Mouse (Mus musculus) embryonic facial prominence, embryonic 14.5 days (tissue): ENCODE data around the gene Wdr74. TPM values are rescaled to one million over a fixed set of nuclear protein-coding genes. Genes with fewer than 3 reads are reported as not detected.

Experiments
- ATAC-seq: fragments of 200-750 bp; cut with Nextera tagmentation; 2 replicates; pipeline ENCODE4 v1.8.0; 2017; ENCODE audit warnings: low read depth, moderate number of reproducible peaks, moderate TSS enrichment
- DNase-seq: peaks from one replicate; pipeline ENCODE4 v3.0.0-alpha.2; 2015; ENCODE audit warnings: low spot score
- H3K27ac ChIP-seq: fragments of 300-500 bp; sonication (generic); replicated peaks from 2 replicates; pipeline ENCODE4 v1.5.1; 2014; ENCODE audit warnings: low read depth, mild to moderate bottlenecking, low read length, moderate library complexity
- H3K27me3 ChIP-seq: fragments of 300-500 bp; sonication (generic); replicated peaks from 2 replicates; pipeline ENCODE4 v1.6.1; 2014; ENCODE audit warnings: low read length; ENCODE audit not compliant: control insufficient read depth, insufficient read depth
- H3K36me3 ChIP-seq: fragments of 300-500 bp; sonication (generic); 2 replicates; pipeline ENCODE4 v1.6.1; 2014; ENCODE audit warnings: low read length, mixed read lengths; ENCODE audit not compliant: control insufficient read depth, insufficient read depth
- H3K4me1 ChIP-seq: fragments of 300-500 bp; sonication (generic); 2 replicates; pipeline ENCODE4 v1.6.1; 2014; ENCODE audit warnings: antibody characterized with exemption, low read length; ENCODE audit not compliant: control insufficient read depth, insufficient read depth
- H3K4me2 ChIP-seq: fragments of 300-500 bp; sonication (generic); 2 replicates; pipeline ENCODE4 v1.6.1; 2014; ENCODE audit warnings: low read depth, mild to moderate bottlenecking, low read length, moderate library complexity, mixed read lengths
- H3K4me3 ChIP-seq: fragments of 300-500 bp; sonication (generic); 2 replicates; pipeline ENCODE4 v1.5.1; 2014; ENCODE audit warnings: low read depth, mild to moderate bottlenecking, low read length
- H3K9ac ChIP-seq: fragments of 300-500 bp; sonication (generic); 2 replicates; pipeline ENCODE4 v1.6.1; 2014; ENCODE audit warnings: low read depth, mild to moderate bottlenecking, low read length, moderate library complexity, mixed read lengths
- H3K9me3 ChIP-seq: fragments of 300-500 bp; sonication (generic); 2 replicates; pipeline ENCODE4 v1.6.1; 2016; ENCODE audit warnings: low read length; ENCODE audit not compliant: control insufficient read depth
- WGBS: fragments of 180-500 bp; shearing (Covaris S2); extraction: QIAGEN DNeasy Blood & Tissue Kit; methylation state at CpG from one replicate; pipeline ENCODE4 v1.1.7; 2014; 5-methylcytosine and 5-hydroxymethylcytosine counted together
- polyA plus RNA-seq: library from polyadenylated mRNA; unstranded; fragments of >200 nt; fragmentation: Nextera tagmentation; extraction: Ambion mirVana; gene quantifications from 2 replicates; pipeline ENCODE4 v1.2.1, GENCODE M21; 2014

Gene Wdr74
- polyA plus RNA-seq, 1 experiment from 2014 or later, result 76.6 TPM

DNA sequence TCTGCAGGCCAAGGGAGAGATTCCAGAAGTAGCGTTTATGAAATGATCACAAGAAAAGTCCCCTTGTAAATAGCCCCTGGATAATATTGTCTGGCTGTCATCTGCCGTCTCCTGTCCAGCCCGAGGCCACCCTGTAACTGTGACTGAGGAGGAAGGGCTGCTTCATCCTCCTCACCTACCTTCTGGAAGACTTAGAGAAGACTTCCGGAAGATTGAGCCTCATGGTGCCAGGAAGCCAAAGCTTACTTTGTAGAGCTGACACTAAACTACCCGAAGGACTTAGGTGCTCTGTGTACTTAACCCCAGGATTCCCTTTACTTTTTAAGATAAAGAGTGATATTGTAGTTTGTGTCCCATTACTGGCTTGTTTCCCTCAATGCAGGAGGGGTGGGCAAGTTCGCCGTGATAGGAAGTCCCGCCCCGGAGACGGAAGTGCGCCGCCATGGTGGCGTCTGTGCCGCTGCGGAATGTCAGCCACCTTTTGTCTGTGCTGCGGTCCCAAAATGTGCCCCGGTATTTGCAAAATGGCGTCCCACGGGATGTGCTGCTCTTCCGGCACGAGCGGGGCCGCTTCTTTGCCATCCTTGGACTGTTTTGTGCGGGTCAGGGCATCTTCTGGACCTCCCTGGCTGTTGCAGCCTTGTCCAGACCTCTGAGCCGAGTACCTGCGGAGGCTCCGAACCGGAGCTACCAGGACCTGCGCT lies 35.1 kb downstream of the Wdr74 start, which contains the start of gene Tmem223:
Gene Tmem223 (plus strand): TSS at position 430 of the 704 bp plus-strand sequence.
- DNase-seq, result peak; percentile 82
- Histone ChIP-seq H3K4me1 (peaks cover 20% of the 10 kb centered on the region), H3K27ac (peak within 1 kb of the TSS; percentile 89), H3K4me2 (peak within 1 kb of the TSS; percentile 80), H3K4me3 (peak within 1 kb of the TSS; percentile 70), H3K9ac (peak within 1 kb of the TSS; percentile 93), H3K36me3 (peaks cover 66% of the 10 kb centered on the region), H3K27me3 (no peaks in the 10 kb centered on the region), H3K9me3 (peaks cover under 1% of the 10 kb centered on the region; the same call in 1 of the 2 replicates)
- WGBS, result 19% methylated on average over 24 of the region's 29 CpGs
- peak; percentile 58 for ATAC-seq

GRCm38 (mm10) chr19:8772996-8773395 lies 37.4 kb downstream of the Wdr74 start:
- peak overlapping the region; percentile 60 for H3K4me3 ChIP-seq
- H3K4me1 ChIP-seq, result peaks cover 20% of the 10 kb centered on the region
- peak overlapping the region; percentile 82; the same call in 1 of the 2 replicates for H3K9ac ChIP-seq
- peak overlapping the region; percentile 99; the same call in 1 of the 2 replicates for H3K27ac ChIP-seq
- DNase-seq (no peak), ATAC-seq (no peak)
- WGBS, result 84% methylated on average over 5 of the region's 5 CpGs
- H3K36me3 ChIP-seq, result peaks cover 44% of the 10 kb centered on the region
- H3K9me3 ChIP-seq, result no peaks in the 10 kb centered on the region
- H3K27me3 ChIP-seq, result no peaks in the 10 kb centered on the region
- H3K4me2 ChIP-seq, result peak overlapping the region; percentile 95

DNA sequence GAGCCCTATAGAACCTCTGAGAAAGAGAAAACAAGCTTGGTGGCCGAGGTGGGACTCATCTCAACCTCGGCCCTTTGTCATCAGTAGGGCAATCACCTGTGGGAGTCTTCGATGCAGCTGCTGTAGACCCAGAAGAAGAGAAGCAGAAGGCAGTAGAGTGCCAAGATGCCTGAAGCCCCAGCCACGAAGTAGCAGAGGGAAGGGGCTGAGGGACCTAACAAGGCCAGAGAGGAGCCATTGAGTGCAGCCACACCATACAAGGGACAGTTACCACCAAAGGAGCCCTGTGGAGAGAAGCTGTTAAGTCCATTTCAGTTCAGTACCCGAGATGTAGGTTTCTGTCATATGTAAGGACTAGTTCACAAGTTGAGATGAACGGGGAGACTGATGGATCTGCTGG lies 37.8 kb downstream of the Wdr74 start:
- Histone ChIP-seq H3K36me3 (peaks cover 44% of the 10 kb centered on the region), H3K27me3 (no peaks in the 10 kb centered on the region), H3K4me3 (peak overlapping the region; percentile 60), H3K9ac (peak overlapping the region; percentile 82), H3K4me2 (peak overlapping the region; percentile 95), H3K4me1 (peaks cover 20% of the 10 kb centered on the region), H3K9me3 (no peaks in the 10 kb centered on the region), H3K27ac (peak overlapping the region; percentile 99)
- WGBS, result 56% methylated on average over 6 of the region's 6 CpGs
- ATAC-seq (no peak), DNase-seq (no peak)

DNA sequence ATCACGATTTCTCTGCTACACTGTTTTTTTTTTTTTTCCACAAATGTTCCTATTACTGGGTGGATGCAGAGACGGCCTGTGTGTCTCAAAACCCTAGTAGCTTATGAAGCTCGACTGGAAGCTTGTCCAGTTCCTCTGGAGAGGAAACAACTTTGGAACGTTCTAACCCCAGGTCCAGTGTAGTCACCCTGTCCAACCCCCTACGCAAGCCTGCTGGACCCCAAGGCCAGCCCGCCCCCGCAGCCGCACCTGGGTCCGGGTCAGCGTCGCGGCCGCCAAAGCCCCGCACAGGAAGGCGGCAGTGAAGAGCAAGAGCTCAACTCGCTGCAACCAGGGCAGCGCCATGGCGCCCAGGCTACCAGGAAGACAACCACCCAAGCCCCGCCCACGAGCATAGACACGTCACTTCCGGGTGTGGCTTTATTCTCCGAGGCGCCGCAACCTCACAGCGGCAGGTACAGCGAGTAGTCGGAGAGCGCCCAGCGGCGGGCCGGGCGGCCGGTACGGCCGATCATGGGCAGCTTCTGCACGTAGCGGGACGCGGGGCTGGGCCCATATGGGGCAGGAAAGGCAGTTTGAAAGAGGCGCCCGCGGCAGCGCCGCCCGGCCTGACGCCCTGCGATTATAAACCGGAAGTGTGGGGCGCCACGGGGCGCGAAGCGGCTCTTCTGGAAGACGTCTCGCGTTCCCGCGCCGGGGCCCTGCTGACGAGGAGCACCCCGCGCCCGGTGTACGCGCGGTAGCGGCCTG lies 38.6 kb downstream of the Wdr74 start, which contains the start of gene Tmem179b:
Gene Tmem179b (minus strand): TSS at position 382 of the 750 bp plus-strand sequence.
- WGBS, result under 1% methylated on average over 44 of the region's 68 CpGs
- Histone ChIP-seq H3K27me3 (no peaks in the 10 kb centered on the region), H3K9ac (peak within 1 kb of the TSS; percentile 82), H3K9me3 (no peaks in the 10 kb centered on the region), H3K36me3 (peaks cover 40% of the 10 kb centered on the region), H3K4me2 (peak within 1 kb of the TSS; percentile 95), H3K4me1 (peaks cover 20% of the 10 kb centered on the region), H3K27ac (peak within 1 kb of the TSS; percentile 99), H3K4me3 (peak within 1 kb of the TSS; percentile 60)
- ATAC-seq, result peak; percentile 94
- peak; percentile 97 for DNase-seq

- WGBS, result 4% methylated on average over 19 of the region's 20 CpGs
- peaks cover 38% of the 10 kb centered on the region for H3K36me3 ChIP-seq
- ATAC-seq, result no peak; the same call in 1 of the 2 replicates
Observed at GRCm38 (mm10) chr19:8774951-8775421, 39.4 kb downstream of the Wdr74 start.

DNA sequence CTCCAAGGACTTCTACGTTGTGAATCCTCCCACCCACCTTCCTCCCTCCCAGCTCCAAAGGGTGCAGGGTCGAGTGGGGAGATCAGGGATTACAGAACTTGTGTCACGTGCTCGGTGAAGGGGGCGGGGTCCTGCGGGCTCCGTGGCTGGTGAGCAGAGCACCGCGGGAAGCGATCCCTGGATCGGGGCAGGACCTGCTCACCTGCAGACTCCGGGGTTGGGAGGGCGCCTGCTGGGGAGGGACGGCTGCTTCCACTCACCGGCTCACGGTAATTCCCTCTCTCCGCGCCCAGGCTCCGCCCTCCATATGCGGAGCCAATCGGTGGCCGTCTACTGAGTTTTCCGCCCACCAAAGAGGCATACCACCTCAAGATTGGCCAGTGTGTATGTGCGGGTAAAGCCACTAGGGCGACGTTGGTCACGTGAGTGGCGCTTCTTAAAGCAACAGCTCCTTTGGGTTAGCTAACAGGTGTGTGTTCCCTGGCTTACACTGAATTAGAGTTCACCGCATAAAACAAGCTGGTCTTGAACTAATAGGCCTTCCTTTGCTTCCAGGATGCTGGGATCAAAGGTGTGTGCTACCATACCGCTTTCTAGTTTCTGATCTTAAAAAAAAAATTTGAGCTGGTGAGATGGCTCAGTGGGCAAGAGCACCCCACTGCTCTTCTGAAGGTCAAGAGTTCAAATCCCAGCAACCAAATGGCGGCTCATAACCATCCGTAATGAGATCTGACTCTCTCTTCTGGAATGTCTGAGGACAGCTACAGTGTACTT lies 50.6 kb downstream of the Wdr74 start, which contains the start of gene Taf6l:
Gene Taf6l (minus strand): TSS at position 410 of the 774 bp plus-strand sequence.
- under 1% methylated on average over 28 of the region's 32 CpGs for WGBS
- H3K9me3 ChIP-seq, result no peaks in the 10 kb centered on the region
- H3K27me3 ChIP-seq, result no peaks in the 10 kb centered on the region
- ATAC-seq, result peak; percentile 100
- peak within 1 kb of the TSS; percentile 82 for H3K4me2 ChIP-seq
- peak; percentile 98 for DNase-seq
- H3K27ac ChIP-seq, result peak within 1 kb of the TSS; percentile 76
- peak within 1 kb of the TSS; percentile 65 for H3K4me3 ChIP-seq
- H3K36me3 ChIP-seq, result peaks cover 24% of the 10 kb centered on the region
- H3K9ac ChIP-seq, result peak within 1 kb of the TSS; percentile 75
- peaks cover 3% of the 10 kb centered on the region; the same call in 1 of the 2 replicates for H3K4me1 ChIP-seq

More at GRCm38 (mm10) chr19:8774951-8775421, 39.4 kb downstream of the Wdr74 start:
- peak overlapping the region; percentile 60 for H3K4me3 ChIP-seq
- no peaks in the 10 kb centered on the region for H3K27me3 ChIP-seq
- H3K4me2 ChIP-seq, result peak overlapping the region; percentile 95
- no peaks in the 10 kb centered on the region for H3K9me3 ChIP-seq
- peak overlapping the region; percentile 82 for H3K9ac ChIP-seq
- peak overlapping the region; percentile 99 for H3K27ac ChIP-seq
- H3K4me1 ChIP-seq, result peaks cover 20% of the 10 kb centered on the region
- DNase-seq, result no peak

GRCm38 (mm10) chr19:8788521-8788920 lies 52.9 kb downstream of the Wdr74 start:
- WGBS, result 21% methylated on average over 3 of the region's 3 CpGs
- no peak overlapping the region for H3K4me2 ChIP-seq
- peaks cover 3% of the 10 kb centered on the region; the same call in 1 of the 2 replicates for H3K4me1 ChIP-seq
- H3K9me3 ChIP-seq, result 0 out of 2 replicates have a peak, but pooled peaks cover 2% of the 10 kb centered on the region
- no peak overlapping the region for H3K4me3 ChIP-seq
- DNase-seq, result no peak
- no peak overlapping the region for H3K9ac ChIP-seq
- H3K27me3 ChIP-seq, result no peaks in the 10 kb centered on the region
- peaks cover 15% of the 10 kb centered on the region for H3K36me3 ChIP-seq
- H3K27ac ChIP-seq, result no peak overlapping the region
- ATAC-seq, result no peak

- DNase-seq (no peak), ATAC-seq (no peak)
- no peak overlapping the region for H3K4me3 ChIP-seq
- no peak overlapping the region for H3K27ac ChIP-seq
- no peaks in the 10 kb centered on the region for H3K27me3 ChIP-seq
- H3K36me3 ChIP-seq, result peaks cover 20% of the 10 kb centered on the region
- 0 out of 2 replicates have a peak, but pooled peaks cover 2% of the 10 kb centered on the region for H3K9me3 ChIP-seq
- H3K4me1 ChIP-seq, result peaks cover 3% of the 10 kb centered on the region; the same call in 1 of the 2 replicates
- no peak overlapping the region for H3K9ac ChIP-seq
- WGBS, result 42% methylated on average over 1 of the region's 1 CpGs
- no peak overlapping the region for H3K4me2 ChIP-seq
Observed at GRCm38 (mm10) chr19:8789171-8789570, 53.5 kb downstream of the Wdr74 start.
